Comparison of ENCODE assay signal across 9 mouse cellular contexts in genomic region chr3:37748002-37748733, GRCm38 (mm10). TPM values are rescaled to one million over a fixed set of nuclear protein-coding genes. Genes with fewer than 3 reads are reported as not detected.
DNase-seq lines count a peak whose midpoint lies in the region; ATAC-seq and TF ChIP-seq lines count a peak whose summit lies in the region.
"Had no signal": no experiment of that assay in that cellular context is flagged by ENCODE, and none has a peak within 500 bp of the region (broad histone marks: within the 10 kb centered on the region; RNA-seq: fewer than 3 reads in every experiment).

No protein-coding gene starts in this region.

- H3K9me3 ChIP-seq in liver, embryonic 14.5 days (ENCODE audit: control insufficient read depth, low read length), result no peaks in the 10 kb centered on the region
- H3K9me3 ChIP-seq in stomach, embryonic 16.5 days (replicated peaks; ENCODE audit: control insufficient read depth, low read length), result no peaks in the 10 kb centered on the region
- H3K9me3 ChIP-seq: hindbrain, embryonic 15.5 days had no signal

- WGBS in liver, embryonic 14.5 days (ENCODE audit: insufficient replicate concordance), result 34% methylated on average over 16 of the region's 16 CpGs
- 69% methylated on average over 16 of the region's 16 CpGs for WGBS in stomach, embryonic 16.5 days

- peak overlapping the region; percentile 33 for H3K4me2 ChIP-seq in liver, embryonic 14.5 days (ENCODE audit: low read depth)
- no peak overlapping the region for H3K4me2 ChIP-seq in stomach, embryonic 16.5 days (ENCODE audit: low read depth, low read length)
- H3K4me2 ChIP-seq: hindbrain, embryonic 15.5 days had no signal

- peaks cover 10 to 18% of the 10 kb centered on the region in 2 experiments for H3K4me1 ChIP-seq in liver, embryonic 14.5 days (replicated peaks; ENCODE audit: control insufficient read depth in 2 of 2, insufficient read depth in 2 of 2, low read length in 1 of 2)
- peaks cover 4% of the 10 kb centered on the region; the same call in 1 of the 2 replicates for H3K4me1 ChIP-seq in stomach, embryonic 16.5 days (ENCODE audit: control insufficient read depth, insufficient read depth, low read length)
- H3K4me1 ChIP-seq: hindbrain, embryonic 15.5 days had no signal

- no peak for TF ChIP-seq EP300 in liver, embryonic 14.5 days (IDR thresholded peaks at IDR 0.05; ENCODE audit: low read depth)

- H3K4me3 ChIP-seq in liver, embryonic 14.5 days (ENCODE audit: insufficient read depth in 1 of 2, low read depth in 2 of 2, low read length in 2 of 2), result no peak overlapping the region
- H3K4me3 ChIP-seq in stomach, embryonic 16.5 days (replicated peaks; ENCODE audit: low read length), result no peak overlapping the region
- H3K4me3 ChIP-seq: hindbrain, embryonic 15.5 days had no signal

- no peaks in the 10 kb centered on the region for H3K36me3 ChIP-seq in liver, embryonic 14.5 days (replicated peaks; ENCODE audit: control insufficient read depth, insufficient read depth, low read depth)
- no peaks in the 10 kb centered on the region for H3K36me3 ChIP-seq in stomach, embryonic 16.5 days (ENCODE audit: control insufficient read depth, insufficient read depth, low read length)
- H3K36me3 ChIP-seq: hindbrain, embryonic 15.5 days had no signal

- no peak overlapping the region for H3K9ac ChIP-seq in liver, embryonic 14.5 days (replicated peaks)
- no peak overlapping the region for H3K9ac ChIP-seq in stomach, embryonic 16.5 days (ENCODE audit: low read length)
- H3K9ac ChIP-seq: hindbrain, embryonic 15.5 days had no signal

- H3K27me3 ChIP-seq in liver, embryonic 14.5 days (ENCODE audit: control insufficient read depth, insufficient read depth, low read length), result no peaks in the 10 kb centered on the region
- H3K27me3 ChIP-seq in stomach, embryonic 16.5 days (ENCODE audit: control insufficient read depth, insufficient read depth, low read length), result no peaks in the 10 kb centered on the region
- H3K27me3 ChIP-seq: hindbrain, embryonic 15.5 days had no signal

- peak; percentile 59 for ATAC-seq in inflammation-experienced regulatory T-cells, adult 6 months
- peak; percentile 89 for ATAC-seq in liver, embryonic 14.5 days (ENCODE audit: insufficient read depth)
- peak; percentile 93 for ATAC-seq in stomach, embryonic 16.5 days (ENCODE audit: insufficient read depth, low FRiP score)

- TF ChIP-seq CTCF in liver, embryonic 14.5 days (IDR thresholded peaks at IDR 0.05; ENCODE audit: low read depth), result no peak

- peak; percentile 25 to 47 for DNase-seq in spleen, postnatal 36 days (ENCODE audit: low spot score in 2 of 2)
- no peak for DNase-seq in spleen, postnatal 14 days (ENCODE audit: low spot score in 2 of 2)
- peak; percentile 43 to 53 (median 49) for DNase-seq in liver, embryonic 14.5 days (ENCODE audit: low read depth in 3 of 3, low spot score in 3 of 3)
- DNase-seq in retina, embryonic 14.5 days (ENCODE audit: low spot score), result no peak
- DNase-seq in spleen, adult 18-20 months, result no peak
- no peak for DNase-seq in Muller cell, postnatal 12 days (ENCODE audit: inconsistent ontology term)

- no peak overlapping the region for H3K27ac ChIP-seq in liver, embryonic 14.5 days
- H3K27ac ChIP-seq in stomach, embryonic 16.5 days (ENCODE audit: low read length), result peak overlapping the region; percentile 82
- H3K27ac ChIP-seq: hindbrain, embryonic 15.5 days had no signal

RNA-seq across cellular contexts. Expression of gene Gm5148, which starts 23.9 kb away (rescaled TPM):
- polyA plus RNA-seq in inflammation-experienced regulatory T-cells, adult 6 months (2017; shearing (Covaris generic)), result 1 to 10 TPM; 1.0 to 2.0 (median 1.6) TPM
- 1.6 TPM in 2 replicates for polyA plus RNA-seq in liver, embryonic 14.5 days (2012; rRNA removed)
- polyA plus RNA-seq in liver, embryonic 14.5 days (2014; fragmentation: Nextera tagmentation; extraction: Ambion mirVana), result 3.0 and 3.5 TPM in 2 replicates
- 5.5 and 6.3 TPM in 2 replicates for polyA plus RNA-seq in stomach, embryonic 16.5 days (2015; fragmentation: Nextera tagmentation; extraction: Ambion mirVana)

Comparison
In these comparisons a context has a peak if more than half of its experiments do, and no peak if none do; other contexts are left out.
1. DNase-seq: peak in spleen, postnatal 36 days (2 of 2) and liver, embryonic 14.5 days (3 of 3); none in spleen, postnatal 14 days (0 of 2), retina, embryonic 14.5 days (single experiment), spleen, adult 18-20 months (0 of 2) and Muller cell, postnatal 12 days (single experiment).
2. Peak in every context shown above with its lines, with median percentiles within 50 percentile points of each other: ATAC-seq.